Mouse (Mus musculus) gastrocnemius, adult 18-20 months (tissue): ENCODE measurements at regions not wholly inside any gene's neighbourhood (a gene's known extent, or its start where the extent isn't known, plus 50 kb on each side); places are given as distances from the start of the nearest gene placed in this dataset.

Source experiments
- DNase-seq: peaks from one replicate; pipeline ENCODE4 v3.0.0; 2021; ENCODE audit warnings: low spot score

DNA sequence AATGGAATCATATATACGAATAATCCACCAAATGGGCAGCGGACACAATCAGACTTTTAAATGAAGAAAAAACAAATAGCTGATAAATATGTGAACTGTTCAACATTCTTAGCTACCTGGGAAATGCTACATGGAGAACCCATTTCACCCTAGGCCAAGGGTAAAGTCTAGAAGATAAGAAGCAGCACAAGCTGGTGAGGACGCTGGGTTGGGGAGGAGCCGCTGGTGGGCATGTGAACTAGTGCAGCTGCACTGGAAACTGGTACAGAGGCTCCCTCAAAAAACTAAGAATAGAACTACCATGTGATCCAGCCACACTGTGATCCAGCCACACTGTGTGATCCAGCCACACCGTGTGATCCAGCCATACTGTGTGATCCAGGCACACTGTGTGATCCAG, 198.8 kb upstream of the Bmper start:
- DNase-seq: no peak

DNA sequence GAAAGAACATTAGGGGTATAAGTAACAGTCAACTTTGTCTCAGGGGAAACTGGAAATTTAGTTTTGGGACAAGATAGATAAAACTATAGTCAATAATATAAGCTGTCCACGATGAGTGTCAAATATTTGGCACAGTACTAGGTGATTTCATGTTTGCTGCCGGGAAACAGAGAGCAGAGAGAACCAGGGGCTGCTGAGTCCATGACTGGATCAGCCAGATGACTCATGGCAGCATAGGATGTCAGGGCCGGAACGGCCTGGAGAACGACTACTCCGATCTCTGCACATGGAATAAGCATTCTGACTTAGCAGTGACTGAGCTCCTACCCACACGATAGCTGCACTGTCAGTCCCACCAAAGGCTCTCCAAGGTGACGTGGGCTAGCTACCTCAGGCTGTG, 197.6 kb upstream of the Bmper start:
- no peak for DNase-seq

- peak; percentile 50 for DNase-seq
These were observed 195.2 kb upstream of the Bmper start for GRCm38 (mm10) chr9:23027377-23028313.

- no peak for DNase-seq
These were observed 193.5 kb upstream of the Bmper start for GRCm38 (mm10) chr9:23029421-23029820.

GRCm38 (mm10) chr9:23030138-23030537, 192.7 kb upstream of the Bmper start:
- DNase-seq: peak; percentile 16

DNA sequence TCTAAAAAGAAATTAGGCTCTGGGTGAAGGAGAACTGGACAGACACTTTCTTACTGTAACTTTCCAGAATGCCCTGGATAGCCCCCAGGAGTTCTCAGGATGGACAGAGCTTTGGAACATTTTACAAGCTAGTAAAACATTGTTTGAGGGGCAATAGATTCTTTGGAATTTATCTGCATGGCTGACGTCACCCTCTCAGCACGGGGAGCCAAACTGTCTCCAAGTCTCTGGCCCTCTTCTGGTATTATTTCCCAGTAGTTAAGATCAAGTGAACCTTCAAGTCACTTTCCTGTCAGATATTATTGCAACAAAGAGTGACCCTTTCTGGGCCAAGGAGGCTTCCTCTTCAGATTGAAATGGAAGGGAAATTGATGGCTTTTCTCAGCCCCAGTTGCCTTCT, 192.3 kb upstream of the Bmper start:
- peak; percentile 47 for DNase-seq

DNA sequence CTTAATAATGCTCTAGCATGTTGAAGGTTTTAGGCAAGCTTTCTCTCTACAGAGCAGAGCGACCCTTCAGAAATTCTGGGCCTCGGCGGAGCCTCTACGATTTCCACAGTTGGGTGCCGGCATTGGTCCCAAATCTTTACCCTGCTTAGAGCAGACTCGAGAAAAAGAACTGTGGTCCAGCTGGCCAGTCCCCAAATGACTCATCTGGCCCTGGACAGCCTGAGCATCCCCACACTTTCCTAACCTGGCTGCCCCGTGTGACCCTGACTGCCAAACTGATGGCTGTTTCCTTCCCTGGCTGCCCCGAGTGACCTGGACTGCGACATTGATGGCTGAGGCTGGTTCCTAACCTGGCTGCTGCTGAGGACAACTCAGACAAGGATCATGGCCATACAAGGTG, 191.0 kb upstream of the Bmper start:
- DNase-seq: peak; percentile 22

- no peak for DNase-seq
These were observed 187.6 kb upstream of the Bmper start for GRCm38 (mm10) chr9:23035306-23035705.

GRCm38 (mm10) chr9:23035901-23036610, 186.8 kb upstream of the Bmper start:
- DNase-seq: no peak

DNA sequence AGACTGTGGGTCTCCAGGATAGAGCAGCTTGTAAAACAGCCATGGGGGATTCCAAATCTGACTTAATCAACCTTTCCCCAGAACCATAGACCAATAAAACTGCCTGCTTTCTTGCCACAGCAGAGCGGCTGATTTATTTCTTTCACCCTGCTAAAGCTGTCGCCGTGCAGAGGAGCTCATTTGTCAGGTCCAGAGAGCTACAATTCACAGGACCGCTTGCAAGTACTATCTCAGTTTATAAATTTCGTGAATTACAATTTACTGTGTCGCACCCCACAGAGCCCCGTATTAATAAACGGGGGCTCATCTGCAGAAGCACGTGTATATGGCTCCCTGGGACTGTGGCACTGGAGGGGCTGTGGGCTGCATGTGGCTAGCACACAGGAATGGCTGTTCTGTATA, 185.4 kb upstream of the Bmper start:
- DNase-seq: no peak

DNA sequence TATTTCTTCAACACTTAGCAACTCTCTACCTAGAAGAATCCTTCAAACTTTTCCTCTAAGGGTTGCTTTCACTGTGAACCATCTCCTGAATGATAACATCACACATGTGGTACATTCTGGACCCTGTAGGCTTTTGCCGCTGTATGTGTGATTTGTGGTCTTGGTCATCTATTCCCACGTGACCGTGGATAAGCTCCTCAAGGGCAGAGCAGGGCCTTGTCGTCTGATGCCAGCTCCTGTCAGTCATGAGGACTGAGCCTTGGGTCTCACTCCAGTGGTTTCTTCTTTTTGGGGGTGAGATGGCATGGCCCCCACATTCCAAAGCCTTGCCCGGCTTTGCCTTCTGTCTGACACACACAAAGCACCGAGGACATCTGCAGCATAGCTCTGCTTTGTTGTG, 183.3 kb upstream of the Bmper start:
- DNase-seq: no peak

DNA sequence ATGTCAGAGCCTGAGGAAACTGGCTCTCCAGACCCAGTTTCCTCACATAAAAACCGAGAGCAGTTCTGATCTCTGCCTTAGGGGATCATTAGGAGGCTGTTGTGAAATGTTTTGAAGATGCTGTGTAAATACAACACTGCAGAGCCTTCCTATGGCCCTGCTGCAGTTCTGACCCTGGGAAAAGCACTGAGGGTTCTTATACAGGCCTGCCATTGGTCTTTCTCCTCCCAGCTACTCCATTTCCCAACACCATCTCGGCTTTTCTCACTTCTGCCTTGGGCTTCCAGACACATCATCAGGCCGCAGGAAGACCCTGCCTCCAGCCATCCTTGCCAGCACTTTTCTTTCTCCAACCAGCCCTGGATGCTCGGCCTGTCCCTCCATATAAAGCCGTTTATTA, 181.9 kb upstream of the Bmper start:
- no peak for DNase-seq

- DNase-seq: no peak
These were observed 181.1 kb upstream of the Bmper start for GRCm38 (mm10) chr9:23041537-23042472.

DNA sequence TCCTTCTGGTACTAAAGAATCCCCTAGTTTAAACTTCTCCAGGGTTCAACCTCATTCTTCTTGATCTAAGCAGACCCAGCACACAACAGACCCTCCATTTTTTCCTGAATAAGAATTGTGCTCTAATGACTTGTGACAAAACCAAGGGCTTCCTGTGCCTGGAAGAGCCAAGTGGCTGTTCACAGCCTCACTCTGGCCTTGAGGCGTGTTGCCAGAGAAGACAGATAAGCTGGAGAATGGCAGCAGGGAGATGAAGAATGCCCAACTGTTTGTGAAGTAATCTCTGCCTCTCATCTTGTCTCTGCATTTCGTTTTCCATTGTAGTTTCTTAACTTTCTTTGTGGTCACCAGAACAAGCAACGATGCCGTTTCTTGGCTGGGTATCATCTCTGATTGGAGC, 179.9 kb upstream of the Bmper start:
- DNase-seq: no peak

DNA sequence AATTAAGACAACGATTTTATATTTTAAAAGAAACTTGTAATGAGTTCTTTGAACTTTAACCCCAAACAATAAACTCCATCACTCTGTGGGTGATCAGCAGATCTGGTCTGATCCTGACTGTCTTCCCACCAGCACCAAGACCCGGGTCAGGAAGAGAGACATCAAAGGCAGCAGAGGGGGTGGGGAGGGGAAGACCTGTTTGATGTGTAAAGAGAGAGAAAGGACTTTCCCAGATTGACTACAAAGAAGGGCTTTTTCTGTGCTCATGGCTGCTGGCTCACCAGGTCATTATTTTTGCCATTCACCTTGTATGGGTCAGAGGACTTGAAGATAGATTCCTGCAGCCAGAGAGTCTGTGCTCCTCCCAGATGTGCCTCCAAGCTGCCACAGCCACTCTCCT, 177.4 kb upstream of the Bmper start:
- no peak for DNase-seq

- no peak for DNase-seq
These were observed 172.1 kb upstream of the Bmper start for GRCm38 (mm10) chr9:23050751-23051150.

- no peak for DNase-seq
These were observed 163.3 kb upstream of the Bmper start for GRCm38 (mm10) chr9:23059526-23059925.

GRCm38 (mm10) chr9:23060526-23060925, 162.3 kb upstream of the Bmper start:
- no peak for DNase-seq

- DNase-seq: no peak
These were observed 161.5 kb upstream of the Bmper start for GRCm38 (mm10) chr9:23061179-23061929.

GRCm38 (mm10) chr9:23062057-23062655, 160.7 kb upstream of the Bmper start:
- no peak for DNase-seq
